In the genomic region with DNA sequence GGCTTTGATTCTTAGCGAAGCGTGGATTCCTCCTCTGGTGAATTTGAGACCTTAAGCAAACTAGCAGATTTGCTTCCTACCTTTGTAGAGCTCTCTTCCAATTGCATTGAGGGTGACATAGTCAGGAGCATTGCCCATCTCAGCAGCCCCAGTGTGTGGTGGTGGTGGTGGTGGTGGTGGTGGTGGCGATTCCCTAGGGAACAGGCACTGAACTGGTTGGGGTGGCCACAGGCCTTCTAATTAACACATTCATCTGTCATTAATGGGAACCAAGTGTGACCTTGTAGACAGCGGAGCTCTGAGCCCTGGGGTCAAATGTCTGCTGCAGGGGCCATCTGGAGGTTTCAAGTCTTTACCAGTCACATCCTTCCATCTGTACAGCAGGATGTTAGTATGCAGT, we compare ENCODE assay signal across 15 mouse cellular contexts.
"Had no signal": no experiment of that assay in that cellular context is flagged by ENCODE, and none has a peak within 500 bp of the region (broad histone marks: within the 10 kb centered on the region; RNA-seq: fewer than 3 reads in every experiment).

No protein-coding gene starts in this region.

- H3K4me2 ChIP-seq: liver, embryonic 11.5 days; liver, embryonic 15.5 days had no signal

- H3K9me3 ChIP-seq: liver, embryonic 15.5 days; midbrain, embryonic 10.5 days had no signal

- H3K4me1 ChIP-seq: liver, embryonic 15.5 days had no signal

- H3K36me3 ChIP-seq: liver, embryonic 15.5 days; midbrain, embryonic 10.5 days had no signal

- ATAC-seq: lung, postnatal 0 days; midbrain, embryonic 16.5 days had no signal

- H3K27ac ChIP-seq: layer of hippocampus, adult 2 months; liver, embryonic 15.5 days; midbrain, embryonic 10.5 days had no signal

- H3K4me3 ChIP-seq: layer of hippocampus, adult 2 months; liver, embryonic 15.5 days; midbrain, embryonic 10.5 days had no signal

- H3K9ac ChIP-seq: liver, embryonic 15.5 days had no signal

- DNase-seq: kidney, adult 11 months; kidney, postnatal 10 days; kidney, postnatal 4 days; lung, adult 2 months; lung, postnatal 36 days; right cerebral cortex, adult 18-20 months; right cerebral cortex, postnatal 25 days; thymus, adult 18-20 months; thymus, postnatal 14 days had no signal

- H3K27me3 ChIP-seq: liver, embryonic 15.5 days had no signal
